Mouse (Mus musculus): ENCODE measurements around the gene Brip1. TPM values are rescaled to one million over a fixed set of nuclear protein-coding genes. Genes with fewer than 3 reads are reported as not detected.

The Brip1 gene
- total RNA-seq, 2 experiments from 2014 or later, result 0.40 to 1.6 TPM

DNA sequence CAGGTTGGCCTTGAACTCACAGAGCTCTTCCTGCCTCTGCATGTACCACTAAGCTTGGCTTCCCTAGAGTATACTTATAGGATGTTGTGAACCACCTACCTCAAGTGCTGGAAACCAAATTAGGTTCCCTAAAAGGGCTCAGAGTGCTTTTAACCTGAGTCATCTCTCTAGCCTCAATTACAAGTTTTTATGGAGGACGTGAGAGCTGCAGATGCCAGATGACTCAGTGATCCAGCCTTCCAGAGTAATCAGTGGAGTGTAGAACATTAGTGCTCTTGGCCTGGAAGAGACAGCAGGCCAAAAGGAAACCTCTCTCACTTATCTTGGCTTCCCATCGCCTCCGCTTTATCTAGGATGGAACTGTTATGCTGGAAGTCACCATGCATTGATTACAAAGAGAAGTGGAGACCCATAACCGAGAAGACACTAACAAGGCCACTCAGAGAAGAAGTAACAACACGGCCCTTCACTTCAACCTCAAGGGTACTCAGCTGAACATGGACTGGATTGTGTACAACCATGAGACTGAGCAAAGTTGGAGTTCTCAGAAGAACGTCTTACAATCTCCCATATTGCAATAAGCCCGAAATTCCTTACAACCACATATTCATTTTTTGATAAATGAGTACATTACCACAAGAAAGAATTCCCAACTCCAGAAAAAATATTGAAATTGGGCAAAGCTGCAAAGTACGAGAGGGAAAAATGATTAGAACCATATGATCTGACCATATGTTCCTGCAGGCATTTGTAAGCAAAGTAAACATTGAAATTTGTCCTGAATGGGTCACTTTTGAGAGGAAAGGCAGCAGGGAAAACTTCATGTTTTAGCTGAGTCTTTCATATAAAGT is 150.3 kb downstream of the Brip1 start:
- DNase-seq (ENCODE audit: low spot score in 2 of 2), result no peak

DNA sequence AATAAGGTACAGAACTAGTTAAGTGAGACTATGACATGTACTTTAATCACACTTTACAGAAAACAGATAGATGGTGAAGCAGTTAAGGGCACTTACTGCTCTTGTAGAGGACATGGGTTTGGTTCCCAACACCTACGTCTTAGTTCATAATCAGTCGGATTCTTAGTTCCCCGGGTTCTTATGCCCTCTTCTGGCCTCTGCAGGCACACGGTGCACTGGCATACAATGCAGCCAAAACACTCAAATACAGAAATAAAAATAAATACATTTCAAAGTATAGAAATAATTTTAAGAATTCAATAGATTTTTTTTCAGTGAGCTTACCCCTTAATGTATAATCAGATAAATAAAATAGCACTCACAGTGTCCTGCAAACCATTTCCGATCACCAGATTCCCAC is 161.0 kb downstream of the Brip1 start:
- intact Hi-C loops (cut with DNase I), result no loop called here
- no peak for DNase-seq (ENCODE audit: low spot score in 2 of 2)

More for the DNA sequence above, 150.3 kb downstream of the Brip1 start:
- intact Hi-C loops (cut with DNase I), result no loop called here

DNA sequence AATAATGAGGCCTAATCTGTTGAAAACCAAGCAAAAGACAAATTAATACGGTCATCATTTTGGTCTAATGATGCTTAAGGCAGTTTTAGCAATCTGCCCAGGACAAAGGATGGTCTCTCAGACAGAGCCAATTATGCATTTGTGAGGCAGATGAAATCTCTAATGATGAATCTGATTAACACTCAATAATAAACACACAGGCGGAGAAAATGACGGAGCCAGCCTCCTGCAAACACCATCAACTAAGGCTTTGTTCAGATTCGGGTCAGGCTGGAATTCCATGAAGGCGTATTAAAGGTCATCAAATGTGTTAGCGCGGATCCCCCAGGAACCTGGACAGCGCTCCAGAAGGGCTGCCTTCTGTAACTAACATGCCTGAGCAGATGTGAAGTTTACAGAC is 161.6 kb downstream of the Brip1 start:
- DNase-seq (ENCODE audit: low spot score in 2 of 2), result no peak
- intact Hi-C loops (cut with DNase I), result no loop called here

DNA sequence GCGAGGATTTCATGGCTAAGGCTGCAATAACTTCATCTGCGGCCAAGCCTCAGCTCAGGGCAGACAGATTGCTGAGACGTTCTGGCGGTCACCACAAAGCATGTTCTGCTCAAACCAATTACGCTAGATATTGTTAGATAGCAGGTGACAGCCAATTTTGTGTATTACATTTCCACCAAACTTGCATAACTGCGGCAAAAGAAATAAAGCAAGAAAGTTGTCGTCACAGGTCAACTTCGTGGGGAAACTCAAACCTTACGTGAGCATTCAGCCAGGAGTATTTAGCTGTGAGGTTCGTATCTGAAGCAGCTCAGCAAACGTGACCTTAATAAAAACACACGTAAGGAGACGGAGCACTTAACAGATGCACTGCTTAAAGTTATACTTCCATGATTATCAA is 162.3 kb downstream of the Brip1 start:
- intact Hi-C loops (cut with DNase I), result no loop called here
- DNase-seq (ENCODE audit: low spot score in 2 of 2), result no peak

DNA sequence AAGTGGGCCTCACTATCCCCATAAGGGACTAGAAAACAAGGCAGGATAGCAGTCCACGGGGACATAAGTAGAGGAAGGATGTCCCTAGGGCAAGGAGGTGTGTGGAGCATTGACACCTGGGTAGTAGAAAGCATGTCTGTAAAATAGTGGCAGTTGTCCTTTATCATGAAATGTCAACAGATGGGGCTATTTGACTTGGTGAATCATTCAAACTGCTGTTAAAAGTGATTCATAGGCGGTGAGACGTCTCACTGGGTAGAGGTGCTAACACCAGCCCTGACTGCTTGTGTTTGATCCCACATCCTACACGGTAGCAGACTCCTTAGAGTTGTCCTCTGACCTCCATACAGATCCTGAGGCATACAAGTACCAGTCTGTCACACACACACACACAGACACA is 168.1 kb downstream of the Brip1 start:
- no peak for DNase-seq (ENCODE audit: low spot score in 2 of 2)
- intact Hi-C loops (cut with DNase I), result no loop called here

DNA sequence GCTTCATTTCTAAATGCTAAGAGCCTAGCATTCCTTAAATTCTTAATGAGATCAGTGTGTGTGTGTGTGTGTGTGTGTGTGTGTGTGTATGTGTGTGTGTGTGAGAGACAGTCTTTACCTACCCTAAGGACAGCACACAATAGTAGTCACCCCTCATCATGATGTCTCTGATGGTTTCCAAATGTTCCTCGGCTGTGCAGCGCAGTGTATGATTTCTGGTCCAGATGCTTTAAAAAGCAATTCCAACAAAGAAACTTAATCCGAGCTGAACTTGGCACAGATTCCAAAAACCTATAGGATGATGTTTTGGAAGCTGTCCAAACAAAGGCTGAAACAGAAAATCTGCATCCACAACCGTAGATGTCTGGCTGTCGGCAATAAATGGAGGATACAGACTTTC is 173.0 kb downstream of the Brip1 start:
- intact Hi-C loops (cut with DNase I), result no loop called here
- no peak for DNase-seq (ENCODE audit: low spot score in 2 of 2)

DNA sequence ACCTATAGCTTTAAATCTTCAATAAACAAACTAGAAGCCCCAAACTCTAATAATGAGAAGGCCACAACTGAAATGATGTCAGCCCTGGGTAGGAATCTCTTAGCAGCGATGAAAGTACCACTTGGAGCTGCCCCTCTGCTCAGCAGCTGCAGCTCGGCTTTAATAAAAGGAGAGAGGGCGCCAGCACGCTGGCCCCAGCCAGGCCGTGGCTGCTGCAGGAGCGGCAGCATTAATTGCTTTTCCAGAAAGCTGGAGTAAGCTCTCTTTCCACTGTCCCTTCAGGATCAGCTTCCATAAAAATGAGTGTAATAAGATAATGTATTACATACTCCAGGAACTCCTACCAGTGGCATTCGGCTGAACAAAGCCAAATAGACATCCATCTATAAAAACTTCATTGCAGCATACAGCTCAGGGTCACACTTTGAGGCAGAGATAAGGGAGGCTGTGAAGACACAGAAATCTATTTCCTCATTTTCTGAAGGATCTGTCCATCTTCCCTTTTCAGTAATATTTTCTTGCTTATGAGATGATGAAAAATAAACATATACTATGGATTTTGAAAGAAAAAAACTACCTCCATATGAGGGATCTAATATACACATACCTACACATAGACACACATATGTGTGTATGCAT is 174.3 kb downstream of the Brip1 start:
- DNase-seq (ENCODE audit: low spot score in 2 of 2), result no peak
- intact Hi-C loops (cut with DNase I), result no loop called here

DNA sequence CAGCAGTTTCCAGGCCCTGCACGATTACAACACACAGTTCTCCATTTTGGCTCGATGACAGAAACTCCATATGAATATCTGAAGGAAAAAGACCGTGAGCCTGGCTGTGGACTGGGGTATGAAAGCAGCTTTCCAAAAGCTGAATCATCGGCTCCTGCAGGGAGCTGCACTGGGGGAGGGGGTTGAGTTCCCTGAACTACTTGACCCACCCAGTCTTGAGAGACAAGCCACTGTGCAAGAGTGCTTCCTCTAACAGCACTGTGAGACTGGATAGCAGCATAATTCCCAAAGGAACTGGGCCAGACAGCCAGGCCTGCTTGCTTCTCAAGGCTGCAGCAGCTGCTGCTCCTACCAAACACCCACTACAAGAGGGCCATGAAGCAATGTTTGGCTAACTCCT is 178.6 kb downstream of the Brip1 start:
- DNase-seq (ENCODE audit: low spot score in 2 of 2), result peak; percentile 3 to 13
- intact Hi-C loops (cut with DNase I), result no loop called here

DNA sequence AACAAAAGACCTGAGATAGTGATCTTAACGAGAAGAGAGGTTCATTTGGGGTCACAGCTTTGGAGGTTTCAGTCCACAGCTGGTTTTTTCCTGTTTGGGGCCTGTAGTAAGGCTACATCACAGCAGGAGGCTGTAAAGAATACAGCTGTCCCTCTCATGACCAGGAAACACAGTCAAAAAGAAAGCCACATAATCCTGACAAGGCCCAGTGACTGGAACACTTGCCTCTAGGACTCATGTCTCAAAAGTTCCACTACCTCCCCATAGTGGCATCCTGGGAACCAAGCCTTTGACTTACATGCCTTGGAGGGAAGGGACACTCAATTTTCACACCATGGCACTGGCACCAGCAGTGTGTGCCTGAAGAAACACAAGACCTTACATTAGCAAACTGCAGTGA is 181.0 kb downstream of the Brip1 start:
- no peak for DNase-seq (ENCODE audit: low spot score in 2 of 2)
- intact Hi-C loops (cut with DNase I), result no loop called here

DNA sequence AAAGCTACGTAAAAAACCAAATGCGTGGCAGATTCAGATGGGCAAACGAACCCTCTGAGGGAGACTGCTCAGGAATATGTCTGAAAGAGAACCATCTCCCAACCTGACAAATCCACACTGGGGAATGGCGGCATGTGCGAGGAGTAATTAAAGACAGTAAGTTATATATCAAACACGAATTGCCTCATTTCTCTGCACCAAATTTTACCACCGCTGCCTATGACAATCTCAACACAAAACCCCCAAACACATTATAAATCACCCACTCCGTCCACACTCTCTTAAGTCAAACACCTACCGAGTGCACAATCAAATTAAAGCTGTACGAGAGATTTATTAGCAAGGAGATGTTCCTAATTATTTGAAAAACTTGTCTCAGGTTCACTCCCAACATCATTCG is 184.8 kb downstream of the Brip1 start:
- intact Hi-C loops (cut with DNase I), result no loop called here
- no peak for DNase-seq (ENCODE audit: low spot score in 2 of 2)

DNA sequence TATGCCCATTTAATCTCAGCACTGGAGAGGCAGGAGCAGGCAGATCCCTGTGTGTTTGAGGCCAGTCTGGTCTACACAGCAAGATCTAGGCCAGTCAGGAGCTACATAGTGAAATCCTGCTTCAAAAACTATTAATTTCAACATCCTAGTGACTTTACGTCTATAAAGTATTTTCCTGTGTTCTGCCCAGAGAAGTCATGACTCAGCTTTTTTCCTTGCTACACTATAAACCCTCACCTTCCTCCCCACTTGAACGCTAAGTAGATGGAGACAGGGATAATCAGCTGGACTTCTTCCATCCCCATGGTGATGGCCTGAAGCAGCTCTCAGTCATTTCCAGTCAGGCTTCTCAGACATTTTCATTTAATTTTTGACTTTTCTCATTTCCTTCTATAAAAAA is 187.9 kb downstream of the Brip1 start:
- no peak for DNase-seq (ENCODE audit: low spot score in 2 of 2)
- intact Hi-C loops (cut with DNase I), result no loop called here

DNA sequence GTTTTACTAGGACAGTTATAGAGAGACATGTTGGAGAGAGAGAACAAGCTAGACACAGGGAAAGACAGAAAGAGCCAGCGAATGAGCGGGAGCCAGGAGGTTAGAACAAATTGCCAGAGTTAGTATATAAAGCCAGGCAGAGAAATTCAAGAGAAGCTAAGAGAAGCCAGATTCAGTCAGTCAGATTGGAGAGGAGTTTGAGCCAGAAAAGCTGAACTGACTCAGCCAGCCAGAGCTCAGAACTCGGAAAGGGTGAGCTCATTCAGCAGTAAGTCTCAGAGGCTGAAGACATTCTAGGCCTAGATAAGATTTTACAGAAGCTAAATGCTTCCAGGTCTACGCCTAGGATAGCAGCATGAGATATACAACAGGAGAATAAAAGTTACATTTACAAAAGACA is 190.5 kb downstream of the Brip1 start:
- DNase-seq (ENCODE audit: low spot score in 2 of 2), result no peak
- intact Hi-C loops (cut with DNase I), result no loop called here

DNA sequence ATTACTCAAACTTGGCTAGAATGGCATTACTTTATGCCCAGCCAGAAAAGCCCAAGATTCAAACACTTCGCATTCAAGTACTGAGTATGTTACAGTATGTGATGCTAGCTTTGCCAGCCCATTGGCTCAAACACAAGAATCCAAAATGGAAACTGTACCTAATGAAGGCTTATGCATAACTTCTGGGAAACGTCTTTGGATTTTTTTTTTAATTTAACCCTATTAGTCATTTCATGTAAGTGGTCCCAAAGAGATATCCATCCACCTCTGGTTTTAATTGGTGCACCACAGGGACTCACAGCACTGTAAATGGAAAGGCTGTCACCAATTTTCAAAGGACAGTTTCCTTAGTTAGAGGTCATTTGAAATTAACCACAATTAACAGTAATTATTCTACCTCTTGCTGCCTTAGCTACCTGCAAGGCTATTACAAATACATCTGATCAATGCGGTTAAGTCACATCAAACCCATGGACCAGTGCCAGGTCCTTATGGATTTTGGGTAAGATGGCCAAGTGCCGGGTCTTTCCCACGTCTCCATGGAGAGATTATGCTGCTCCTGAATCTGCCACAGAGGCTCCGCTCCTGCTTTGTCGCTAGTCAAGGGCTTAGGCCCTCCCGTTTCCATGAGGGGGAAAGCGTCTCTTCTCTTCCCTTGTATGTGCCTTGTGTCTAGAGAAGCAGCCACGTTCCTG is 192.6 kb downstream of the Brip1 start:
- no peak for DNase-seq (ENCODE audit: low spot score in 2 of 2)
- intact Hi-C loops (cut with DNase I), result no loop called here

Other genes with a start within 250 kb of the Brip1 start
- 10 to 100 TPM; 23.4 to 26.3 TPM for gene Ints2, start 56.4 kb upstream of the Brip1 start, total RNA-seq (2021)
- 10 to 100 TPM; 60.3 to 68.0 TPM for gene Med13, start 156.4 kb upstream of the Brip1 start, total RNA-seq (2021)

All from left cerebral cortex, postnatal 14 days (tissue).